Mouse (Mus musculus) E14TG2a.4 (cell line): ENCODE measurements around the gene Cntn3.

ENCODE experiments used
- CTCF ChIP-seq: conservative IDR thresholded peaks from 2 replicates; pipeline ENCODE4 v1.5.1; 2014; ENCODE audit warnings: low read length
- NANOG ChIP-seq: IDR thresholded peaks from 2 replicates; pipeline ENCODE4 v1.6.1; 2014; ENCODE audit warnings: borderline replicate concordance, low read length, mixed read lengths
- POU5F1 ChIP-seq: IDR thresholded peaks from 2 replicates; pipeline ENCODE4 v1.6.1; 2014; ENCODE audit warnings: low read length, borderline replicate concordance

DNA sequence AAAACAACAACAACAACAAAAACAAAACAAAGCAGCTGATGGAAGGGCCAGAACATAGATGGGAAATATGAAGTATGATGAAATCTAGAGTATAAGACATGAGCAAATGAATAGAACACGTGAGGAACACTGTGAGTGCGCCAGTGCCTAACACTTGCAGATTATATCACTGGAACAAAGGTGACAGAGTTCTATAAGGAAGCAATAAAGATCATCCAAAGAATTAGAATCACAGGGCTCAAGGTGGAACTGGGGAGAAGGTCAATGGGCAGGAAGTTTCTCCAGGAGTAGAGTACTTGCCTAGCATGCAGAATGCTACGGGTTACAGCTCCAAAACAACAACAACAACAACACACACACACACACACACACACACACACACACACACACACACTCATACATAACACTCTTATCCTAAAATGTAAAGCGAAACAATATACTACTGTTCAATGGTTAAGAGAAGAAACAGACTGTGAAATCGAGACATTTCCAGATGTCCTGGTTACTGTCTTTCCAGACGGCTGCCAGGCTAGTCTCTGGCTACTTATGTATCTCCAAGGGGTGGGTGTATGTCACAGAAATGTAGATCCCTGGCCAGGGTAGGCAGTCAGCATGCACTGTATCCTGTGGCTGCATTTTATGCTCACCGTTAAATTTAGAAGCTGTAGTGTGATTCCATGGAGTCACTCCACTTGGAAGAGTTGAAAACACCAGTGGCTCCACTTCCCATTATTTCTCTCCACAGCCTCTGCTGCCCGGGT is 94.4 kb downstream of the Cntn3 start:
- TF ChIP-seq CTCF (no peak), POU5F1 (no peak), NANOG (no peak)
